Comparison of ENCODE assay signal across 19 mouse cellular contexts in genomic region chr13:56696699-56697098, GRCm38 (mm10). TPM values are rescaled to one million over a fixed set of nuclear protein-coding genes. Genes with fewer than 3 reads are reported as not detected.
A peak's percentile ranks its signal among the peaks of the same experiment; 100 is the strongest.
DNase-seq lines count a peak whose midpoint lies in the region; ATAC-seq lines count a peak whose summit lies in the region.
"Had no signal": no experiment of that assay in that cellular context is flagged by ENCODE, and none has a peak within 500 bp of the region (broad histone marks: within the 10 kb centered on the region; RNA-seq: fewer than 3 reads in every experiment).

No protein-coding gene starts in this region.

- peak; percentile 51 for DNase-seq in heart, adult 11 months
- no peak for DNase-seq in heart, adult 18-20 months
- DNase-seq in adipocyte (ENCODE audit: low spot score) = peak; percentile 45
- DNase-seq in limb, embryonic 10.5 days (ENCODE audit: low spot score) = no peak
- DNase-seq in liver, embryonic 13.5 days = no peak
- DNase-seq in B cell, adult 2 months = no peak
- DNase-seq in adrenal gland, adult 2 months = no peak
- no peak for DNase-seq in right cerebral cortex, postnatal 36 days (ENCODE audit: low spot score in 2 of 2)
- DNase-seq: cerebellum, adult 8-10 months; gastrocnemius, postnatal 10 days; lung, postnatal 36 days; spleen, adult 18-20 months had no signal

- 87% methylated on average over 5 of the region's 5 CpGs for WGBS in limb, embryonic 10.5 days
- 48% methylated on average over 5 of the region's 5 CpGs for WGBS in liver, embryonic 13.5 days (ENCODE audit: insufficient replicate concordance)

- H3K4me3 ChIP-seq in limb, embryonic 10.5 days = no peak overlapping the region
- H3K4me3 ChIP-seq in liver, embryonic 13.5 days (replicated peaks) = no peak overlapping the region
- H3K4me3 ChIP-seq: erythroblast, embryonic 14.5 days; hindbrain, embryonic 12.5 days had no signal

- H3K4me2 ChIP-seq in liver, embryonic 13.5 days = no peak overlapping the region
- H3K4me2 ChIP-seq: hindbrain, embryonic 12.5 days had no signal

- peak; percentile 76 for ATAC-seq in liver, embryonic 13.5 days (ENCODE audit: low read depth)
- ATAC-seq: Patski had no signal

- no peaks in the 10 kb centered on the region for H3K36me3 ChIP-seq in limb, embryonic 10.5 days
- H3K36me3 ChIP-seq in liver, embryonic 13.5 days = no peaks in the 10 kb centered on the region
- H3K36me3 ChIP-seq: hindbrain, embryonic 12.5 days had no signal

- no peak overlapping the region for H3K9ac ChIP-seq in liver, embryonic 13.5 days
- H3K9ac ChIP-seq: hindbrain, embryonic 12.5 days had no signal

- peaks cover 53% of the 10 kb centered on the region for H3K4me1 ChIP-seq in limb, embryonic 10.5 days
- H3K4me1 ChIP-seq in liver, embryonic 13.5 days (replicated peaks) = peaks cover 12% of the 10 kb centered on the region

- peak overlapping the region; percentile 74 for H3K27ac ChIP-seq in limb, embryonic 10.5 days
- H3K27ac ChIP-seq in liver, embryonic 13.5 days = peak overlapping the region; percentile 66
- H3K27ac ChIP-seq: hindbrain, embryonic 12.5 days; kidney, postnatal 0 days had no signal

- no peaks in the 10 kb centered on the region for H3K9me3 ChIP-seq in limb, embryonic 10.5 days (replicated peaks)
- no peaks in the 10 kb centered on the region for H3K9me3 ChIP-seq in liver, embryonic 13.5 days (replicated peaks)
- H3K9me3 ChIP-seq: hindbrain, embryonic 12.5 days had no signal

- no peaks in the 10 kb centered on the region for H3K27me3 ChIP-seq in limb, embryonic 10.5 days (ENCODE audit: low read depth, poor library complexity, severe bottlenecking)
- H3K27me3 ChIP-seq in liver, embryonic 13.5 days = no peaks in the 10 kb centered on the region
- H3K27me3 ChIP-seq: hindbrain, embryonic 12.5 days; Patski had no signal

RNA-seq across cellular contexts. Expression of gene Smad5, which starts 6.1 kb away (rescaled TPM):
- 10 to 100 TPM; 26.6 to 26.9 TPM for total RNA-seq in heart, adult 18-20 months (2021)
- polyA plus RNA-seq in limb, embryonic 10.5 days (2016; fragmentation: Nextera tagmentation; extraction: Ambion mirVana) = 42.1 and 52.3 TPM in 2 replicates
- polyA plus RNA-seq in liver, embryonic 13.5 days (2015; fragmentation: Nextera tagmentation; extraction: Ambion mirVana) = 3.7 and 5.3 TPM in 2 replicates
- 10 to 100 TPM; 48.9 to 49.7 TPM for total RNA-seq in adrenal gland, adult 2 months (2021)
- 9.7 and 16.7 TPM in 2 replicates for polyA plus RNA-seq in adrenal gland, adult 2 months (2012; rRNA removed)

RNA-seq across cellular contexts. Expression of gene Gm45623, which starts 56.9 kb away (rescaled TPM):
- not detected for total RNA-seq in heart, adult 18-20 months (2021)
- not detected in 2 replicates for polyA plus RNA-seq in limb, embryonic 10.5 days (2016; fragmentation: Nextera tagmentation; extraction: Ambion mirVana)
- not detected in 2 replicates for polyA plus RNA-seq in liver, embryonic 13.5 days (2015; fragmentation: Nextera tagmentation; extraction: Ambion mirVana)
- total RNA-seq in adrenal gland, adult 2 months (2021) = not detected
- polyA plus RNA-seq in adrenal gland, adult 2 months (2012; rRNA removed) = not detected in 2 replicates
- total RNA-seq: gastrocnemius, postnatal 10 days; heart, adult 8-10 months; neutrophil, adult 5-6 weeks had no signal
- polyA plus RNA-seq: erythroblast, embryonic 14.5 days; heart, postnatal 0 days; hindbrain, embryonic 12.5 days; kidney, postnatal 0 days; Patski had no signal

Comparison
In these comparisons a context has a peak if more than half of its experiments do, and no peak if none do; other contexts are left out.
1. DNase-seq: peak in heart, adult 11 months (single experiment) and adipocyte (single experiment); none in heart, adult 18-20 months (0 of 2), limb, embryonic 10.5 days (single experiment), liver, embryonic 13.5 days (single experiment), B cell, adult 2 months (0 of 2), adrenal gland, adult 2 months (single experiment) and right cerebral cortex, postnatal 36 days (0 of 2).